Mouse (Mus musculus): ENCODE measurements around the gene Prpf18. TPM values are rescaled to one million over a fixed set of nuclear protein-coding genes. Genes with fewer than 3 reads are reported as not detected.

Gene Prpf18
- total and polyA plus RNA-seq, 2 experiments from 2014 or later, result 24.3 to 24.5 TPM

GRCm38 (mm10) chr2:4635804-4636203 is 16.1 kb downstream of the Prpf18 start:
- Histone ChIP-seq H3K9ac (replicated peaks; ENCODE audit: low read depth, low read length) (no peak overlapping the region), H3K4me3 (ENCODE audit: low read depth, low read length) (no peak overlapping the region), H3K9me3 (replicated peaks; ENCODE audit: control insufficient read depth, low read length) (no peaks in the 10 kb centered on the region), H3K36me3 (replicated peaks; ENCODE audit: control insufficient read depth, insufficient read depth, low read length) (peaks cover 79% of the 10 kb centered on the region), H3K4me2 (ENCODE audit: low read depth, low read length) (no peak overlapping the region), H3K27me3 (ENCODE audit: control insufficient read depth, insufficient read depth, low read length) (no peaks in the 10 kb centered on the region), H3K4me1 (ENCODE audit: control insufficient read depth, insufficient read depth) (no peaks in the 10 kb centered on the region), H3K27ac (ENCODE audit: low read depth) (no peak overlapping the region)
- DNase-seq (ENCODE audit: low spot score), result peak; percentile 16
- WGBS, result 82% methylated on average over 8 of the region's 8 CpGs
- no peak for ATAC-seq (ENCODE audit: insufficient read depth, low read depth)
- TF ChIP-seq EP300 (IDR thresholded peaks at IDR 0.05; ENCODE audit: low read depth) (no peak), CTCF (IDR thresholded peaks at IDR 0.05; ENCODE audit: low read depth) (peak; percentile 27)

GRCm38 (mm10) chr2:4630197-4630835 is 21.6 kb downstream of the Prpf18 start:
- no peak overlapping the region for H3K4me2 ChIP-seq (ENCODE audit: low read depth, low read length)

GRCm38 (mm10) chr2:4629470-4629869 is 22.4 kb downstream of the Prpf18 start:
- no peak for ATAC-seq (ENCODE audit: insufficient read depth, low read depth)
- H3K4me3 ChIP-seq (ENCODE audit: low read depth, low read length), result no peak overlapping the region
- no peak for DNase-seq (ENCODE audit: low spot score)

More at GRCm38 (mm10) chr2:4630197-4630835, 21.6 kb downstream of the Prpf18 start:
- 91% methylated on average over 10 of the region's 10 CpGs for WGBS
- no peaks in the 10 kb centered on the region for H3K27me3 ChIP-seq (ENCODE audit: control insufficient read depth, insufficient read depth, low read length)
- no peaks in the 10 kb centered on the region for H3K4me1 ChIP-seq (ENCODE audit: control insufficient read depth, insufficient read depth)
- no peak overlapping the region for H3K27ac ChIP-seq (ENCODE audit: low read depth)
- peaks cover 56% of the 10 kb centered on the region for H3K36me3 ChIP-seq (replicated peaks; ENCODE audit: control insufficient read depth, insufficient read depth, low read length)
- TF ChIP-seq EP300 (IDR thresholded peaks at IDR 0.05; ENCODE audit: low read depth), result no peak
- no peak overlapping the region for H3K4me3 ChIP-seq (ENCODE audit: low read depth, low read length)
- no peaks in the 10 kb centered on the region for H3K9me3 ChIP-seq (replicated peaks; ENCODE audit: control insufficient read depth, low read length)
- no peak overlapping the region for H3K9ac ChIP-seq (replicated peaks; ENCODE audit: low read depth, low read length)
- DNase-seq (ENCODE audit: low spot score), result no peak
- ATAC-seq (ENCODE audit: insufficient read depth, low read depth), result no peak

GRCm38 (mm10) chr2:4628920-4629319 is 23.0 kb downstream of the Prpf18 start:
- Histone ChIP-seq H3K9me3 (replicated peaks; ENCODE audit: control insufficient read depth, low read length) (no peaks in the 10 kb centered on the region), H3K4me3 (ENCODE audit: low read depth, low read length) (no peak overlapping the region), H3K27ac (ENCODE audit: low read depth) (no peak overlapping the region), H3K9ac (replicated peaks; ENCODE audit: low read depth, low read length) (no peak overlapping the region), H3K4me2 (ENCODE audit: low read depth, low read length) (no peak overlapping the region), H3K27me3 (ENCODE audit: control insufficient read depth, insufficient read depth, low read length) (no peaks in the 10 kb centered on the region), H3K36me3 (replicated peaks; ENCODE audit: control insufficient read depth, insufficient read depth, low read length) (peaks cover 48% of the 10 kb centered on the region), H3K4me1 (ENCODE audit: control insufficient read depth, insufficient read depth) (no peaks in the 10 kb centered on the region)
- DNase-seq (ENCODE audit: low spot score) (no peak), ATAC-seq (ENCODE audit: insufficient read depth, low read depth) (no peak)
- TF ChIP-seq CTCF (IDR thresholded peaks at IDR 0.05; ENCODE audit: low read depth) (no peak), EP300 (IDR thresholded peaks at IDR 0.05; ENCODE audit: low read depth) (no peak)
- 89% methylated on average over 2 of the region's 2 CpGs for WGBS

More at GRCm38 (mm10) chr2:4629470-4629869, 22.4 kb downstream of the Prpf18 start:
- TF ChIP-seq CTCF (IDR thresholded peaks at IDR 0.05; ENCODE audit: low read depth) (no peak), EP300 (IDR thresholded peaks at IDR 0.05; ENCODE audit: low read depth) (no peak)
- H3K9ac ChIP-seq (replicated peaks; ENCODE audit: low read depth, low read length), result no peak overlapping the region
- no peak overlapping the region for H3K4me2 ChIP-seq (ENCODE audit: low read depth, low read length)
- H3K36me3 ChIP-seq (replicated peaks; ENCODE audit: control insufficient read depth, insufficient read depth, low read length), result peaks cover 48% of the 10 kb centered on the region
- 74% methylated on average over 11 of the region's 11 CpGs for WGBS
- no peaks in the 10 kb centered on the region for H3K9me3 ChIP-seq (replicated peaks; ENCODE audit: control insufficient read depth, low read length)
- H3K27me3 ChIP-seq (ENCODE audit: control insufficient read depth, insufficient read depth, low read length), result no peaks in the 10 kb centered on the region
- no peak overlapping the region for H3K27ac ChIP-seq (ENCODE audit: low read depth)
- H3K4me1 ChIP-seq (ENCODE audit: control insufficient read depth, insufficient read depth), result no peaks in the 10 kb centered on the region

GRCm38 (mm10) chr2:4626911-4627310 is 25.0 kb downstream of the Prpf18 start:
- Histone ChIP-seq H3K4me1 (ENCODE audit: control insufficient read depth, insufficient read depth) (no peaks in the 10 kb centered on the region), H3K9ac (replicated peaks; ENCODE audit: low read depth, low read length) (no peak overlapping the region), H3K27me3 (ENCODE audit: control insufficient read depth, insufficient read depth, low read length) (no peaks in the 10 kb centered on the region), H3K27ac (ENCODE audit: low read depth) (no peak overlapping the region), H3K4me3 (ENCODE audit: low read depth, low read length) (no peak overlapping the region), H3K4me2 (ENCODE audit: low read depth, low read length) (no peak overlapping the region), H3K9me3 (replicated peaks; ENCODE audit: control insufficient read depth, low read length) (no peaks in the 10 kb centered on the region), H3K36me3 (replicated peaks; ENCODE audit: control insufficient read depth, insufficient read depth, low read length) (peaks cover 48% of the 10 kb centered on the region)
- DNase-seq (ENCODE audit: low spot score) (no peak), ATAC-seq (ENCODE audit: insufficient read depth, low read depth) (no peak)
- WGBS, result 91% methylated on average over 3 of the region's 3 CpGs
- no peak for TF ChIP-seq CTCF (IDR thresholded peaks at IDR 0.05; ENCODE audit: low read depth)
- no peak for TF ChIP-seq EP300 (IDR thresholded peaks at IDR 0.05; ENCODE audit: low read depth)

GRCm38 (mm10) chr2:4621471-4621985 is 30.4 kb downstream of the Prpf18 start:
- ATAC-seq (ENCODE audit: insufficient read depth, low read depth) (no peak), DNase-seq (ENCODE audit: low spot score) (no peak)
- WGBS, result 68% methylated on average over 3 of the region's 3 CpGs
- TF ChIP-seq CTCF (IDR thresholded peaks at IDR 0.05; ENCODE audit: low read depth), result no peak
- no peak for TF ChIP-seq EP300 (IDR thresholded peaks at IDR 0.05; ENCODE audit: low read depth)
- H3K36me3 ChIP-seq (replicated peaks; ENCODE audit: control insufficient read depth, insufficient read depth, low read length), result peaks cover 27% of the 10 kb centered on the region
- no peaks in the 10 kb centered on the region for H3K27me3 ChIP-seq (ENCODE audit: control insufficient read depth, insufficient read depth, low read length)
- H3K4me1 ChIP-seq (ENCODE audit: control insufficient read depth, insufficient read depth), result no peaks in the 10 kb centered on the region
- H3K4me3 ChIP-seq (ENCODE audit: low read depth, low read length), result no peak overlapping the region
- H3K27ac ChIP-seq (ENCODE audit: low read depth), result peak overlapping the region; percentile 63
- H3K9me3 ChIP-seq (replicated peaks; ENCODE audit: control insufficient read depth, low read length), result no peaks in the 10 kb centered on the region
- H3K9ac ChIP-seq (replicated peaks; ENCODE audit: low read depth, low read length), result no peak overlapping the region
- no peak overlapping the region for H3K4me2 ChIP-seq (ENCODE audit: low read depth, low read length)

Data from heart, postnatal 0 days (tissue).